Mouse (Mus musculus) E14TG2a.4 (cell line): ENCODE results near the gene Zfp184.

Source experiments
- CTCF ChIP-seq: conservative IDR thresholded peaks from 2 replicates; pipeline ENCODE4 v1.5.1; 2014; ENCODE audit warnings: low read length
- POU5F1 ChIP-seq: IDR thresholded peaks from 2 replicates; pipeline ENCODE4 v1.6.1; 2014; ENCODE audit warnings: low read length, borderline replicate concordance

DNA sequence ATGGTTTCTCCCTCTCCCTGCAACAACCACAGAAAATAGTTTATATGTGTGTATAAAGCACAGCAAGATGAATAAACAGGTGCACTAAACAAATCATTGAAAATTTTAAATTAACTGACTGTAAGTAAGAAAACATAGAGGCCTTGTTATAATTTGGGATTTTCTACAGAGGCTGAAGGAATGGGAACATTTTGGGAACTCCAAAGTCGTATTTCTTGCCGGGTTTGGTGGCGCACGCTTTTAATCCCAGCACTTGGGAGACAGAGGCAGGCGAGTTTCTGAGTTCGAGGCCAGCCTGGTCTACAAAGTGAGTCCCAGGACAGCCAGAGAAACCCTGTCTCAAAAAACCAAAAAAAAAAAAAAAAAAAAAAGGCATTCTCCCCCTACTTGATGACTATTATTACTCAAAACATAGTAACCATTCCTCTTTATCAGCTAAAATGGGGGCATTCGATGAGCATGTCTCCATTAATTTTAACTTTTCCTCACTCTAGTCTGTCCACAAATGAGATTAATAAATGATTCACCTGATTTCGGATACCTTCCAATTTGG is 24.1 kb upstream of the Zfp184 start:
- no peak for TF ChIP-seq CTCF
- TF ChIP-seq POU5F1, result no peak
